Mouse (Mus musculus) erythroblast, embryonic 14.5 days (primary cell): ENCODE measurements at regions not wholly inside any gene's neighbourhood (a gene's known extent, or its start where the extent isn't known, plus 50 kb on each side); places are given as distances from the start of the nearest gene placed in this dataset.
"Not testable (repeated sequence)": the region's sequence is repeated elsewhere in the genome, so short reads cannot be mapped to it uniquely, and the experiment has no call there.

Experiments used
- GATA1 ChIP-seq: IDR thresholded peaks from 2 replicates; pipeline ENCODE4 v1.6.1; 2012; ENCODE audit warnings: low read length, inconsistent platforms, mixed read lengths
- TAL1 ChIP-seq: IDR thresholded peaks from 3 replicates; pipeline ENCODE4 v1.6.1; 2012; ENCODE audit warnings: low read length, inconsistent platforms, mixed read lengths

GRCm38 (mm10) chr12:20802027-20802426 is 188.2 kb upstream of the Asap2 start:
- TF ChIP-seq GATA1, TAL1: not testable (repeated sequence)
